Mouse (Mus musculus) olfactory bulb, adult 2 months (tissue): ENCODE results near the gene Dcun1d1.

ENCODE experiments used
- CTCF ChIP-seq: fragments of 200-500 bp; IDR thresholded peaks from 2 replicates; pipeline ENCODE4 v1.5.1; 2012; ENCODE audit warnings: low read depth, mild to moderate bottlenecking, low read length, moderate library complexity; ENCODE audit not compliant: insufficient read depth
- POLR2A ChIP-seq: fragments of 200-500 bp; IDR thresholded peaks from 2 replicates; pipeline ENCODE4 v1.6.1; 2012; ENCODE audit warnings: mild to moderate bottlenecking, low read depth, low read length, moderate library complexity; ENCODE audit not compliant: insufficient read depth

DNA sequence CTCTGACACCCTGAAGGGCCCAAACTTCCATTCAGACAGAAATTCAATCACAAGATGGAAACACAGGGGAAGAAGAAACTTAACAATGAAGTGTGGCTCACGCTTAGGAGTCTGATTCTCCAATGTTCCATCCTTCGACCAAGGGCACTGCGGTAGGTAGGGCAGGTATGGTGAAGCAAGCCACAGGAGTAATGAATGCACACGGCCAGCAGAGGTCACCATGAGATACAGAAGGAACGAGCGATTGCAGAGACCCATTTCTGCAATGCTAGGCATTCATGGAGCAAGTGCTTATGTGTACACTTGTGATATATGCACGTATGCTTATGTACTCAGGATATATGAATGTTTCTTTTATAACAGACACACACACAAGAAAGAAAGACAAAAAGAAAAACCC lies 36.3 kb upstream of the Dcun1d1 start:
- TF ChIP-seq CTCF, result no peak
- TF ChIP-seq POLR2A, result no peak
